Mouse (Mus musculus) cortical plate, adult 2 months (tissue): ENCODE results near the gene Tubg2. TPM values are rescaled to one million over a fixed set of nuclear protein-coding genes. Genes with fewer than 3 reads are reported as not detected.

Experiments used
- H3K27ac ChIP-seq: fragments of 200-500 bp; 2 replicates; pipeline ENCODE4 v1.5.1; 2012; ENCODE audit warnings: low read length, control low read depth, inconsistent platforms; ENCODE audit not compliant: insufficient read depth
- H3K4me1 ChIP-seq: fragments of 200-500 bp; 2 replicates; pipeline ENCODE4 v1.6.1; 2011; ENCODE audit warnings: low read length; ENCODE audit not compliant: control insufficient read depth, insufficient read depth
- H3K4me3 ChIP-seq: fragments of 200-500 bp; 2 replicates; pipeline ENCODE4 v1.5.1; 2011; ENCODE audit warnings: mild to moderate bottlenecking, low read length, control low read depth; ENCODE audit not compliant: insufficient read depth
- CTCF ChIP-seq: fragments of 200-500 bp; IDR thresholded peaks from 2 replicates; pipeline ENCODE4 v1.5.1; 2011; ENCODE audit warnings: mild to moderate bottlenecking, control low read depth, low read length; ENCODE audit not compliant: insufficient read depth; ENCODE audit errors: extremely low read depth
- POLR2A ChIP-seq: fragments of 200-500 bp; IDR thresholded peaks from 2 replicates; pipeline ENCODE4 v1.6.1; 2011; ENCODE audit warnings: mild to moderate bottlenecking, low read length, control low read depth; ENCODE audit not compliant: insufficient read depth; ENCODE audit errors: extremely low read depth
- polyA plus RNA-seq: library from polyadenylated mRNA; depleted of rRNA; stranded (reverse); fragments of >200 nt; gene quantifications from 2 replicates; pipeline ENCODE4 v1.2.3, GENCODE M21; 2012

Tubg2 gene
- polyA plus RNA-seq, 1 experiment: 57.9 TPM

- no peak for TF ChIP-seq POLR2A
- TF ChIP-seq CTCF: no peak
- no peaks in the 10 kb centered on the region for H3K4me1 ChIP-seq
- no peak overlapping the region for H3K27ac ChIP-seq
- no peak overlapping the region for H3K4me3 ChIP-seq
These were observed 27.2 kb downstream of the Tubg2 start for GRCm38 (mm10) chr11:101182771-101183517.

- TF ChIP-seq POLR2A (no peak), CTCF (no peak)
- peaks cover 2% of the 10 kb centered on the region for H3K4me1 ChIP-seq
- no peak overlapping the region for H3K4me3 ChIP-seq
- no peak overlapping the region for H3K27ac ChIP-seq
These were observed 29.3 kb downstream of the Tubg2 start for GRCm38 (mm10) chr11:101184984-101185383.

- H3K4me1 ChIP-seq: peaks cover 5% of the 10 kb centered on the region
These were observed 29.7 kb downstream of the Tubg2 start for GRCm38 (mm10) chr11:101185441-101185840.

GRCm38 (mm10) chr11:101186526-101187247 lies 31.0 kb downstream of the Tubg2 start:
- H3K4me1 ChIP-seq: peaks cover 7% of the 10 kb centered on the region

More at GRCm38 (mm10) chr11:101185441-101185840, 29.7 kb downstream of the Tubg2 start:
- no peak overlapping the region for H3K4me3 ChIP-seq
- no peak overlapping the region for H3K27ac ChIP-seq
- no peak for TF ChIP-seq POLR2A
- no peak for TF ChIP-seq CTCF

GRCm38 (mm10) chr11:101187541-101187940 lies 31.8 kb downstream of the Tubg2 start:
- TF ChIP-seq CTCF (no peak), POLR2A (no peak)
- H3K27ac ChIP-seq: no peak overlapping the region
- no peak overlapping the region for H3K4me3 ChIP-seq
- H3K4me1 ChIP-seq: peaks cover 7% of the 10 kb centered on the region

More at GRCm38 (mm10) chr11:101186526-101187247, 31.0 kb downstream of the Tubg2 start:
- TF ChIP-seq CTCF (no peak), POLR2A (no peak)
- H3K27ac ChIP-seq: no peak overlapping the region
- H3K4me3 ChIP-seq: no peak overlapping the region

GRCm38 (mm10) chr11:101188166-101188805 lies 32.6 kb downstream of the Tubg2 start:
- Histone ChIP-seq H3K4me1 (peaks cover 7% of the 10 kb centered on the region), H3K4me3 (no peak overlapping the region), H3K27ac (no peak overlapping the region)
- TF ChIP-seq POLR2A: no peak

- Histone ChIP-seq H3K27ac (peak overlapping the region; percentile 73; the same call in 1 of the 2 replicates), H3K4me1 (peaks cover 11% of the 10 kb centered on the region), H3K4me3 (no peak overlapping the region)
- TF ChIP-seq POLR2A (0 out of 2 replicates have a peak, but pooled peaks have one; percentile 11), CTCF (no peak)
These were observed 33.9 kb downstream of the Tubg2 start for GRCm38 (mm10) chr11:101189495-101190180.

GRCm38 (mm10) chr11:101190181-101190912 lies 34.6 kb downstream of the Tubg2 start:
- Histone ChIP-seq H3K4me3 (no peak overlapping the region), H3K27ac (peak overlapping the region; percentile 73; the same call in 1 of the 2 replicates), H3K4me1 (peaks cover 11% of the 10 kb centered on the region)
- TF ChIP-seq CTCF: no peak
- no peak for TF ChIP-seq POLR2A
